8 mouse cellular contexts compared by ENCODE assay signal in genomic region chr11:86201901-86202675, GRCm38 (mm10). TPM values are rescaled to one million over a fixed set of nuclear protein-coding genes. Genes with fewer than 3 reads are reported as not detected.
A peak's percentile ranks its signal among the peaks of the same experiment; 100 is the strongest.
DNase-seq lines count a peak whose midpoint lies in the region; ATAC-seq and TF ChIP-seq lines count a peak whose summit lies in the region.

No protein-coding gene starts in this region.

- peak overlapping the region; percentile 86 for H3K4me3 ChIP-seq in embryonic facial prominence, embryonic 15.5 days (replicated peaks)
- H3K4me3 ChIP-seq in hindbrain, embryonic 13.5 days = peak overlapping the region; percentile 73
- H3K4me3 ChIP-seq in liver, postnatal 0 days (ENCODE audit: low read depth, low read length) = peak overlapping the region; percentile 84

- H3K9me3 ChIP-seq in embryonic facial prominence, embryonic 15.5 days (replicated peaks) = 0 out of 2 replicates have a peak, but pooled peaks cover 7% of the 10 kb centered on the region
- H3K9me3 ChIP-seq in hindbrain, embryonic 13.5 days = peaks cover 20% of the 10 kb centered on the region
- H3K9me3 ChIP-seq in liver, postnatal 0 days (ENCODE audit: low read length) = no peaks in the 10 kb centered on the region

- intact Hi-C loops in gastrocnemius, postnatal 36 days (cut with DNase I) = no loop called here
- intact Hi-C loops in left cerebral cortex, postnatal 14 days (cut with DNase I) = no loop called here

- TF ChIP-seq CTCF in liver, postnatal 0 days (IDR thresholded peaks at IDR 0.05; ENCODE audit: low read depth) = no peak

- H3K9ac ChIP-seq in embryonic facial prominence, embryonic 15.5 days = peak overlapping the region; percentile 53
- H3K9ac ChIP-seq in hindbrain, embryonic 13.5 days = peak overlapping the region; percentile 83
- H3K9ac ChIP-seq in liver, postnatal 0 days (replicated peaks) = peak overlapping the region; percentile 84

- peak; percentile 23 for DNase-seq in gastrocnemius, postnatal 10 days
- no peak for DNase-seq in gastrocnemius, postnatal 36 days
- peak; percentile 36 for DNase-seq in adrenal gland, postnatal 10 days
- DNase-seq in liver, postnatal 0 days = peak; percentile 45
- DNase-seq in spleen, postnatal 36 days (ENCODE audit: low spot score in 2 of 2) = peak; percentile 19 to 29
- no peak for DNase-seq in left cerebral cortex, postnatal 14 days (ENCODE audit: low spot score in 2 of 2)

- peak overlapping the region; percentile 54 for H3K4me2 ChIP-seq in embryonic facial prominence, embryonic 15.5 days (replicated peaks)
- H3K4me2 ChIP-seq in hindbrain, embryonic 13.5 days = peak overlapping the region; percentile 73
- peak overlapping the region; percentile 84 for H3K4me2 ChIP-seq in liver, postnatal 0 days (ENCODE audit: low read depth, low read length)

- H3K27ac ChIP-seq in embryonic facial prominence, embryonic 15.5 days (replicated peaks) = peak overlapping the region; percentile 94
- H3K27ac ChIP-seq in hindbrain, embryonic 13.5 days = peak overlapping the region; percentile 71; the same call in 1 of the 2 replicates
- H3K27ac ChIP-seq in liver, postnatal 0 days (ENCODE audit: low read depth) = peak overlapping the region; percentile 89

- peaks cover 14% of the 10 kb centered on the region for H3K4me1 ChIP-seq in embryonic facial prominence, embryonic 15.5 days
- peaks cover 14% of the 10 kb centered on the region for H3K4me1 ChIP-seq in hindbrain, embryonic 13.5 days (replicated peaks)
- H3K4me1 ChIP-seq in liver, postnatal 0 days (ENCODE audit: insufficient read depth) = peaks cover 16% of the 10 kb centered on the region

- TF ChIP-seq EP300 in liver, postnatal 0 days (IDR thresholded peaks at IDR 0.05; ENCODE audit: low read depth) = no peak

- peaks cover 45% of the 10 kb centered on the region for H3K36me3 ChIP-seq in embryonic facial prominence, embryonic 15.5 days
- peaks cover 45% of the 10 kb centered on the region for H3K36me3 ChIP-seq in hindbrain, embryonic 13.5 days
- peaks cover 36% of the 10 kb centered on the region for H3K36me3 ChIP-seq in liver, postnatal 0 days (replicated peaks; ENCODE audit: insufficient read depth, low read length)

- 45% methylated on average over 16 of the region's 16 CpGs for WGBS in embryonic facial prominence, embryonic 15.5 days
- WGBS in hindbrain, embryonic 13.5 days = 49% methylated on average over 16 of the region's 16 CpGs
- WGBS in liver, postnatal 0 days (ENCODE audit: insufficient replicate concordance) = 24% methylated on average over 16 of the region's 16 CpGs

- ATAC-seq in embryonic facial prominence, embryonic 15.5 days (ENCODE audit: insufficient number of reproducible peaks, low FRiP score, low TSS enrichment, low read depth) = no peak
- ATAC-seq in hindbrain, embryonic 13.5 days (ENCODE audit: low FRiP score) = no peak
- ATAC-seq in liver, postnatal 0 days = no peak

- no peaks in the 10 kb centered on the region for H3K27me3 ChIP-seq in embryonic facial prominence, embryonic 15.5 days
- no peaks in the 10 kb centered on the region for H3K27me3 ChIP-seq in hindbrain, embryonic 13.5 days
- no peaks in the 10 kb centered on the region for H3K27me3 ChIP-seq in liver, postnatal 0 days (ENCODE audit: insufficient read depth, low read length)

RNA-seq across cellular contexts. Expression of gene Brip1, which starts 1.1 kb away (rescaled TPM):
- total RNA-seq in gastrocnemius, postnatal 10 days (2021) = 1 to 10 TPM; 1.7 to 2.5 TPM
- total RNA-seq in gastrocnemius, postnatal 36 days (2021) = under 1 TPM; 0.20 to 0.27 TPM
- total RNA-seq in adrenal gland, postnatal 10 days (2021) = 1 to 10 TPM; 3.7 to 4.8 TPM
- 8.1 and 8.3 TPM in 2 replicates for polyA plus RNA-seq in embryonic facial prominence, embryonic 15.5 days (2015; fragmentation: Nextera tagmentation; extraction: Ambion mirVana)
- polyA plus RNA-seq in hindbrain, embryonic 13.5 days (2015; fragmentation: Nextera tagmentation; extraction: Ambion mirVana) = 2.3 and 3.7 TPM in 2 replicates
- polyA plus RNA-seq in liver, postnatal 0 days (2015; fragmentation: Nextera tagmentation; extraction: Ambion mirVana) = 3.0 and 4.5 TPM in 2 replicates
- 1 to 10 TPM in 1 of 2 experiments, under 1 TPM in 1; 0.40 to 1.6 TPM for total RNA-seq in left cerebral cortex, postnatal 14 days (2021)

RNA-seq across cellular contexts. Expression of gene Ints2, which starts 55.3 kb away (rescaled TPM):
- 1 to 10 TPM; 7.4 to 7.7 TPM for total RNA-seq in gastrocnemius, postnatal 10 days (2021)
- total RNA-seq in gastrocnemius, postnatal 36 days (2021) = 1 to 10 TPM; 3.3 to 3.9 TPM
- 10 to 100 TPM; 15.7 to 21.0 TPM for total RNA-seq in adrenal gland, postnatal 10 days (2021)
- polyA plus RNA-seq in embryonic facial prominence, embryonic 15.5 days (2015; fragmentation: Nextera tagmentation; extraction: Ambion mirVana) = 23.7 and 24.7 TPM in 2 replicates
- 27.3 and 27.9 TPM in 2 replicates for polyA plus RNA-seq in hindbrain, embryonic 13.5 days (2015; fragmentation: Nextera tagmentation; extraction: Ambion mirVana)
- polyA plus RNA-seq in liver, postnatal 0 days (2015; fragmentation: Nextera tagmentation; extraction: Ambion mirVana) = 2.3 and 3.5 TPM in 2 replicates
- total RNA-seq in left cerebral cortex, postnatal 14 days (2021) = 10 to 100 TPM; 23.4 to 26.3 TPM

Comparison
In these comparisons a context has a peak if more than half of its experiments do, and no peak if none do; other contexts are left out.
1. DNase-seq: peak in gastrocnemius, postnatal 10 days (single experiment), adrenal gland, postnatal 10 days (single experiment), liver, postnatal 0 days (single experiment) and spleen, postnatal 36 days (2 of 2); none in gastrocnemius, postnatal 36 days (0 of 2) and left cerebral cortex, postnatal 14 days (0 of 2).
2. Peak in every context shown above with its lines, with median percentiles within 50 percentile points of each other: H3K27ac ChIP-seq, H3K4me2 ChIP-seq, H3K4me3 ChIP-seq and H3K9ac ChIP-seq.